22 mouse cellular contexts compared by ENCODE assay signal in the genomic region with DNA sequence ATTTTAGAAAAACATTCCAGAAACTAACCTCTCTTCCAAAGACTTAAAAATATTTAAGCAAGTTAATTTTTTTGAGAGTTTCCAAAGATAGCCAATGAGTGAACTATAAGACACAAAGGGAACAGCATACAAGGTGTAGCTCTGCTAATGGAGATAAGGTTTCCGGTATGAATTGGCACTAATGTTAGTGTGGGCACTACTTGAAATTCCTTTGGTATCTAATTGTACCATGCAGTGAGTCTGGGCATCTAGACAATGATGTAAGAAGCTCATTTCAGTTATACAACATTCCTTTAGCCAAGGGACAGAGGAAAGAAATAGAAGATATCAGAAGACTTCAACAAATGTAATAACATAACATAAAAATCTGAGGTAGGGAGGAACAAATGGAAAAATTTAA.
DNase-seq lines count a peak whose midpoint lies in the region; ATAC-seq and TF ChIP-seq lines count a peak whose summit lies in the region.
"Had no signal": no experiment of that assay in that cellular context is flagged by ENCODE, and none has a peak within 500 bp of the region (broad histone marks: within the 10 kb centered on the region; RNA-seq: fewer than 3 reads in every experiment).

No protein-coding gene starts in this region.

- TF ChIP-seq CTCF in G1E (IDR thresholded peaks at IDR 0.05; ENCODE audit: low read depth, low read length) (no peak), MEL (IDR thresholded peaks at IDR 0.05 in 2 of 3, conservative IDR thresholded peaks at IDR 0.05 in 1 of 3; ENCODE audit: control insufficient read depth in 1 of 3, insufficient read depth in 1 of 3, low read depth in 2 of 3, low read length in 3 of 3, poor library complexity in 1 of 3, severe bottlenecking in 1 of 3) (no peak)

- H3K4me1 ChIP-seq in G1E (ENCODE audit: insufficient read depth, low read depth, low read length) (no peaks in the 10 kb centered on the region), MEL (ENCODE audit: control insufficient read depth in 1 of 2, insufficient read depth in 2 of 2, low read length in 2 of 2) (peaks cover 0 to 2% of the 10 kb centered on the region in 2 experiments; a peak in 1 of 4 replicates)
- no peaks in the 10 kb centered on the region for H3K4me1 ChIP-seq in hindbrain, embryonic 11.5 days (replicated peaks; ENCODE audit: control insufficient read depth, insufficient read depth, low read length)
- no peaks in the 10 kb centered on the region for H3K4me1 ChIP-seq in kidney, embryonic 16.5 days (ENCODE audit: insufficient read depth, low read length)
- H3K4me1 ChIP-seq: embryonic facial prominence, embryonic 10.5 days; embryonic facial prominence, embryonic 12.5 days; forebrain, embryonic 13.5 days; forebrain, embryonic 15.5 days had no signal

- H3K27me3 ChIP-seq in G1E (ENCODE audit: insufficient read depth, low read length) (peaks cover 2% of the 10 kb centered on the region; the same call in 1 of the 2 replicates), MEL (ENCODE audit: control insufficient read depth in 1 of 2, insufficient read depth in 2 of 2, low read length in 2 of 2) (no peaks in the 10 kb centered on the region)
- no peaks in the 10 kb centered on the region for H3K27me3 ChIP-seq in hindbrain, embryonic 11.5 days (ENCODE audit: control insufficient read depth, insufficient read depth, low read length)
- H3K27me3 ChIP-seq in kidney, embryonic 16.5 days (ENCODE audit: insufficient read depth, low read length) = no peaks in the 10 kb centered on the region
- H3K27me3 ChIP-seq: CH12.LX; embryonic facial prominence, embryonic 12.5 days; forebrain, embryonic 13.5 days; forebrain, embryonic 15.5 days had no signal

- H3K9me3 ChIP-seq in G1E (replicated peaks) (no peaks in the 10 kb centered on the region), MEL (replicated peaks; ENCODE audit: insufficient read depth, low read length) (no peaks in the 10 kb centered on the region)
- no peaks in the 10 kb centered on the region for H3K9me3 ChIP-seq in hindbrain, embryonic 11.5 days (ENCODE audit: control insufficient read depth, low read length)
- no peaks in the 10 kb centered on the region for H3K9me3 ChIP-seq in kidney, embryonic 16.5 days (ENCODE audit: low read length)
- H3K9me3 ChIP-seq: embryonic facial prominence, embryonic 10.5 days; embryonic facial prominence, embryonic 12.5 days; forebrain, embryonic 13.5 days; forebrain, embryonic 15.5 days had no signal

- no peak overlapping the region for H3K9ac ChIP-seq in MEL (ENCODE audit: control insufficient read depth, low read depth, low read length, poor library complexity, severe bottlenecking)
- no peak overlapping the region for H3K9ac ChIP-seq in hindbrain, embryonic 11.5 days (ENCODE audit: low read depth, low read length)
- no peak overlapping the region for H3K9ac ChIP-seq in kidney, embryonic 16.5 days (replicated peaks; ENCODE audit: low read length)
- H3K9ac ChIP-seq: embryonic facial prominence, embryonic 12.5 days; forebrain, embryonic 13.5 days; forebrain, embryonic 15.5 days; forebrain, postnatal 0 days had no signal

- TF ChIP-seq RAD21 in MEL (IDR thresholded peaks at IDR 0.05; ENCODE audit: low read depth, low read length) = no peak

- H3K4me3 ChIP-seq in G1E (ENCODE audit: low read depth, low read length) (no peak overlapping the region), MEL (ENCODE audit: control insufficient read depth in 1 of 2, insufficient read depth in 1 of 2, low read depth in 2 of 2, low read length in 2 of 2) (no peak overlapping the region)
- H3K4me3 ChIP-seq in hindbrain, embryonic 11.5 days (ENCODE audit: low read depth, low read length) = no peak overlapping the region
- no peak overlapping the region for H3K4me3 ChIP-seq in kidney, embryonic 16.5 days (ENCODE audit: low read length)
- H3K4me3 ChIP-seq: embryonic facial prominence, embryonic 10.5 days; embryonic facial prominence, embryonic 12.5 days; forebrain, embryonic 13.5 days; forebrain, embryonic 15.5 days had no signal

- peak; percentile 35 to 40; a peak in 2 of 4 replicates for TF ChIP-seq EP300 in MEL (IDR thresholded peaks at IDR 0.05; ENCODE audit: low read depth in 1 of 2, low read length in 2 of 2)

- H3K79me2 ChIP-seq in MEL (ENCODE audit: control insufficient read depth, insufficient read depth, low read length, poor library complexity) = no peaks in the 10 kb centered on the region

- ATAC-seq in G1E (ENCODE audit: extremely low read depth, insufficient number of reproducible peaks, low FRiP score, poor library complexity, severe bottlenecking) = peak; percentile 40
- ATAC-seq in megakaryocyte progenitor cell, adult 5-6 weeks (replicated peaks; ENCODE audit: poor library complexity) = peak; percentile 97
- ATAC-seq in hindbrain, embryonic 11.5 days (ENCODE audit: low FRiP score) = no peak
- ATAC-seq in CD4-positive, CD25-positive, alpha-beta regulatory T cell, adult 4 months = no peak
- no peak for ATAC-seq in kidney, embryonic 16.5 days (ENCODE audit: low FRiP score, low TSS enrichment)
- ATAC-seq: activated CD4-positive, CD25-positive, alpha-beta regulatory T cell, adult 4 months; forebrain, embryonic 13.5 days; forebrain, embryonic 15.5 days; forebrain, postnatal 0 days; Patski had no signal

- TF ChIP-seq POLR2A in MEL (IDR thresholded peaks at IDR 0.05; ENCODE audit: control insufficient read depth in 1 of 2, insufficient read depth in 1 of 2, low read depth in 1 of 2, low read length in 2 of 2, poor library complexity in 1 of 2) = no peak

- WGBS in hindbrain, embryonic 11.5 days = 93% methylated on average over 1 of the region's 1 CpGs
- WGBS in kidney, embryonic 16.5 days = 82% methylated on average over 1 of the region's 1 CpGs

- H3K27ac ChIP-seq in MEL (ENCODE audit: control insufficient read depth, low read depth, low read length) = no peak overlapping the region
- H3K27ac ChIP-seq in hindbrain, embryonic 11.5 days (ENCODE audit: low read depth, low read length) = no peak overlapping the region
- H3K27ac ChIP-seq in kidney, embryonic 16.5 days (ENCODE audit: low read length) = no peak overlapping the region
- H3K27ac ChIP-seq: embryonic facial prominence, embryonic 10.5 days; embryonic facial prominence, embryonic 12.5 days; forebrain, embryonic 13.5 days; forebrain, embryonic 15.5 days had no signal

- no peak overlapping the region for H3K4me2 ChIP-seq in hindbrain, embryonic 11.5 days (replicated peaks; ENCODE audit: low read depth, low read length)
- no peak overlapping the region for H3K4me2 ChIP-seq in kidney, embryonic 16.5 days (replicated peaks; ENCODE audit: low read depth, low read length)
- H3K4me2 ChIP-seq: embryonic facial prominence, embryonic 12.5 days; forebrain, embryonic 13.5 days; forebrain, embryonic 15.5 days had no signal

- H3K36me3 ChIP-seq in G1E (replicated peaks) (no peaks in the 10 kb centered on the region), MEL (ENCODE audit: control insufficient read depth in 1 of 2, insufficient read depth in 2 of 2, low read length in 2 of 2) (no peaks in the 10 kb centered on the region)
- no peaks in the 10 kb centered on the region for H3K36me3 ChIP-seq in hindbrain, embryonic 11.5 days (ENCODE audit: control insufficient read depth, insufficient read depth, low read length)
- H3K36me3 ChIP-seq in kidney, embryonic 16.5 days (ENCODE audit: insufficient read depth, low read length) = no peaks in the 10 kb centered on the region
- H3K36me3 ChIP-seq: embryonic facial prominence, embryonic 10.5 days; embryonic facial prominence, embryonic 12.5 days; forebrain, embryonic 15.5 days had no signal

- no peak for DNase-seq in G1E (ENCODE audit: low spot score)
- peak; percentile 20 for DNase-seq in MEL (ENCODE audit: low read depth, low spot score)
- no peak for DNase-seq in hindbrain, embryonic 11.5 days (ENCODE audit: low spot score)
- DNase-seq: adrenal gland, postnatal 10 days; adrenal gland, postnatal 25 days; cerebellum, adult 11 months; cerebellum, adult 18-20 months; cerebellum, adult 8-10 months; cerebellum, adult 9-11 months; cerebellum, postnatal 14 days; cerebellum, postnatal 36 days; forebrain, postnatal 0 days had no signal

TF ChIP-seq in MEL, 35 proteins besides CTCF, POLR2A, EP300 and RAD21:
- TF ChIP-seq ZC3H11A (IDR thresholded peaks at IDR 0.05; ENCODE audit: low read depth, low read length) = 0 out of 2 replicates have a peak, but pooled peaks have one; percentile 6
- peak; percentile 11; the same call in 1 of the 2 replicates for TF ChIP-seq TCF12 (IDR thresholded peaks at IDR 0.05; ENCODE audit: low read depth, low read length)
- no peak for TF ChIP-seq ZMIZ1 (IDR thresholded peaks at IDR 0.05; ENCODE audit: low read depth, low read length)

Comparison
In these comparisons a context has a peak if more than half of its experiments do, and no peak if none do; other contexts are left out.
1. ATAC-seq: peak in G1E (single experiment) and megakaryocyte progenitor cell, adult 5-6 weeks (single experiment); none in hindbrain, embryonic 11.5 days (single experiment), CD4-positive, CD25-positive, alpha-beta regulatory T cell, adult 4 months (single experiment) and kidney, embryonic 16.5 days (single experiment).